Mouse (Mus musculus) intestine, embryonic 16.5 days (tissue): Measurements from ENCODE around the gene Pglyrp2. TPM values are rescaled to one million over a fixed set of nuclear protein-coding genes. Genes with fewer than 3 reads are reported as not detected.

Source experiments
- ATAC-seq: fragments of 200-750 bp; cut with Nextera tagmentation; 2 replicates; pipeline ENCODE4 v1.8.0; 2017; ENCODE audit warnings: moderate TSS enrichment, moderate library complexity
- H3K27ac ChIP-seq: fragments of 300-500 bp; sonication (generic); 2 replicates; pipeline ENCODE4 v1.5.1; 2014; ENCODE audit warnings: mild to moderate bottlenecking, low read length
- H3K27me3 ChIP-seq: fragments of 300-500 bp; sonication (generic); replicated peaks from 2 replicates; pipeline ENCODE4 v1.6.1; 2014; ENCODE audit warnings: low read length, control low read depth, mixed read lengths; ENCODE audit not compliant: control insufficient read depth, insufficient read depth
- H3K36me3 ChIP-seq: fragments of 300-500 bp; sonication (generic); 2 replicates; pipeline ENCODE4 v1.6.1; 2014; ENCODE audit warnings: low read length, control low read depth; ENCODE audit not compliant: control insufficient read depth, insufficient read depth
- H3K4me1 ChIP-seq: fragments of 300-500 bp; sonication (generic); 2 replicates; pipeline ENCODE4 v1.6.1; 2014; ENCODE audit warnings: low read length, control low read depth, mixed read lengths; ENCODE audit not compliant: control insufficient read depth, insufficient read depth
- H3K4me2 ChIP-seq: fragments of 300-500 bp; sonication (generic); 2 replicates; pipeline ENCODE4 v1.6.1; 2014; ENCODE audit warnings: low read depth, low read length, control low read depth
- H3K4me3 ChIP-seq: fragments of 300-500 bp; sonication (generic); 2 replicates; pipeline ENCODE4 v1.5.1; 2014; ENCODE audit warnings: mild to moderate bottlenecking, low read length
- H3K9ac ChIP-seq: fragments of 300-500 bp; sonication (generic); 2 replicates; pipeline ENCODE4 v1.6.1; 2014; ENCODE audit warnings: low read depth, low read length
- H3K9me3 ChIP-seq: fragments of 300-500 bp; sonication (generic); 2 replicates; pipeline ENCODE4 v1.6.1; 2016; ENCODE audit warnings: low read length, control low read depth; ENCODE audit not compliant: control insufficient read depth
- WGBS: fragments of 180-500 bp; shearing (Covaris S2); extraction: QIAGEN DNeasy Blood & Tissue Kit; methylation state at CpG from one replicate; pipeline ENCODE4 v1.1.7; 2014; 5-methylcytosine and 5-hydroxymethylcytosine counted together
- polyA plus RNA-seq: library from polyadenylated mRNA; unstranded; fragments of >200 nt; fragmentation: Nextera tagmentation; extraction: Ambion mirVana; gene quantifications from 2 replicates; pipeline ENCODE4 v1.2.1, GENCODE M21; 2015

Pglyrp2 gene
- polyA plus RNA-seq, 1 experiment from 2014 or later: 0.79 TPM

- no peak overlapping the region for H3K27ac ChIP-seq
- no peaks in the 10 kb centered on the region for H3K9me3 ChIP-seq
- H3K4me2 ChIP-seq: no peak overlapping the region
- no peak overlapping the region for H3K4me3 ChIP-seq
- no peaks in the 10 kb centered on the region for H3K36me3 ChIP-seq
- no peak for ATAC-seq
- 91% methylated on average over 14 of the region's 14 CpGs for WGBS
- H3K4me1 ChIP-seq: no peaks in the 10 kb centered on the region
- H3K9ac ChIP-seq: no peak overlapping the region
- H3K27me3 ChIP-seq: peaks cover 15% of the 10 kb centered on the region
Measured at GRCm38 (mm10) chr17:32416771-32417170, 7.2 kb downstream of the Pglyrp2 start.

DNA sequence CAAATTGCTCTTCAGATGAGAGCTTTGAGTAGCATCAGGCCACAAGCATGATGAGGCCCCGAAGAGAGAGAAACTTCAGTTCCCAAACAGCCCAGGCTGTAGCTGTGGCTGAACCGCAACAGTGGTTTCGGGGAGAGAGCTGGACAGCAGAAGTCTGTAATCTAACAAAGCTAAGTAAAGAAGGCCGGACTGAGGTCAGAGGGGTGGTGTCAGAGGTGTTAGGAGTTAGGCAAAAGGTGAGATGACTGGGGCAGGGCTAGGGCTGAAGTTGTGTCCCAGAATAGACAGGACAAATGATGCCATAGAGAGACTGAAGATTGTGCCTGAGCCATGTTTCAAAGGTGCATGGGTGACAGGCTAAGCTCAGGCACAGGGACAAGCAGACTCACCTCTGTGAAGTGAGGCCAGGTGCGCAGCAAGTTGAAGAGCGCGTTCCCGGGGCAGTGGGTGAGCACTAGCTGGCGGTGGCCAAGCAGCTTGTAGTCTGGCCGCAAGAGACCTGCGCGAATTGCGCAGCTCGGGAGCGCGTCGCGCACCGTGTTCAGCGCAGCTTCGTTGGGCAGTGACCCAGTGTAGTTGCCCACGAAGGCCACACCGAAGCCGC is 8.4 kb downstream of the Pglyrp2 start:
- no peak overlapping the region for H3K27ac ChIP-seq
- WGBS: 31% methylated on average over 24 of the region's 24 CpGs
- H3K4me1 ChIP-seq: no peaks in the 10 kb centered on the region
- H3K4me2 ChIP-seq: no peak overlapping the region
- H3K9ac ChIP-seq: no peak overlapping the region
- H3K27me3 ChIP-seq: peaks cover 15% of the 10 kb centered on the region
- H3K9me3 ChIP-seq: no peaks in the 10 kb centered on the region
- H3K4me3 ChIP-seq: no peak overlapping the region
- no peaks in the 10 kb centered on the region for H3K36me3 ChIP-seq
- ATAC-seq: no peak

DNA sequence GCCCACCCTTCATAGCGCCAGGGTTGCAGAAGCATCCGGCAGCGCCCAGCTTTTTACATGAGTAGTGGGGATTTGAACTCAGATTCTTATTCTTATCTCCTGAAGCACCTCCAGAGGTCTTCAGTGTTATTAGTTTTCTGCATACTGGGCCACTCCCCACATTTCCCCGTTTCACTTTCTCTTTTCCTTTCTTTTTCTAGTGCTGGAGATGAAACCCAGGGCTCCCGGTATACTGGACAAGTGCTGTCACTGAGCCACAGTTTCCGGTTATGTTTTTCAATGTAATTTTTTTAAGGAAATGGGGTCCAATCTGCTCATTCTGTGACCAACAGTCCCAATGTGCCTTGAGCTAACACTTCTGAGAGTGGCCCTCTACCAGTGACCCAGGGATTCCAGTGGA is 12.1 kb downstream of the Pglyrp2 start:
- WGBS: 81% methylated on average over 6 of the region's 6 CpGs
- H3K36me3 ChIP-seq: no peaks in the 10 kb centered on the region

DNA sequence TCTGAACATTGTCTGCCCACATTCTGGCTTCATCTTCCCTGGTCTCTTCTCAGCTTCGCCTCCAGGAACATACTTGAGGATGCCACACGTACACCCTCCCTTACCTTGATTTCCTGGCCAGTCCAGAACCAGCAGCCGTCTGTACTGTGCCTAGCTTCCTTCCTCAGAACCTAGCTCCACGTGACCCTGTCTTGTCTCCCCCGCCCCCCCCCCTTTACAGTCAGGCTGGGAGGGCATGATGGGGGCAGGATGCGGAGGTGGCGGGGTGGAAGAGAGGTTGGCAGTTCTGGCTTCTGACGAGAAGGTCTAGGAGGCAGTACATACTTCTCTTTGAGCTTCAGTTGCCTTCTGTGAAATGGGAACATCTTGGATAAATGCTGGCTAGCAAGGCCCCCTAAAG is 20.6 kb downstream of the Pglyrp2 start, which contains the start of gene Rasal3:
Gene Rasal3, minus strand, starts transcription at position 167 of the 400 bp plus-strand sequence.
- WGBS: 72% methylated on average over 8 of the region's 8 CpGs
- no peaks in the 10 kb centered on the region for H3K36me3 ChIP-seq
- H3K27ac ChIP-seq: no peak within 1 kb of the TSS
- peak within 1 kb of the TSS; percentile 14; the same call in 1 of the 2 replicates for H3K4me3 ChIP-seq
- H3K9me3 ChIP-seq: no peaks in the 10 kb centered on the region
- 0 out of 2 replicates have a peak within 1 kb of the TSS, but pooled peaks have one; percentile 8 for H3K9ac ChIP-seq
- H3K27me3 ChIP-seq: no peaks in the 10 kb centered on the region; the same call in 1 of the 2 replicates
- ATAC-seq: no peak
- no peak within 1 kb of the TSS for H3K4me2 ChIP-seq
- H3K4me1 ChIP-seq: no peaks in the 10 kb centered on the region

More for the DNA sequence above, 12.1 kb downstream of the Pglyrp2 start:
- ATAC-seq: no peak
- Histone ChIP-seq H3K4me2 (no peak overlapping the region), H3K9ac (no peak overlapping the region), H3K9me3 (no peaks in the 10 kb centered on the region), H3K27me3 (peaks cover 15% of the 10 kb centered on the region), H3K4me1 (no peaks in the 10 kb centered on the region), H3K4me3 (no peak overlapping the region), H3K27ac (no peak overlapping the region)

DNA sequence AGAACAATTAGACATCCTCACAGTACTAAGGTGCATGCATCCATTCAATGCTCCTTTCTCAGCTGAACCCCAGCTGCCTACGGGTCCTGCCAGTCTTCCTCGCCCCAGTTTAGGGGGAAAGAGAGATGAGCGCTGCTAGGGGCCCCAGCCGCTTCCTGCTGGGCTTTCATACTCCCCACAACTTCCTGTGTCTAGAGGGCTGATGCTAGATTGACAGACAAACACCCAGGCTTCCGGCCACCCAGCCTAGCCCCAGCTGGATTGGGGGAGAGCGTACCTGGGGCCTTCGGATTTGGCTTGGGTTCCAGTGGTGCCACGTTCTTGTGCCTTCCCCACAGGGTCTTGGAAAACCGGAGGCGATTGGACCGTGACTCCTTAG is 21.2 kb downstream of the Pglyrp2 start:
- H3K4me2 ChIP-seq: no peak overlapping the region
- 65% methylated on average over 11 of the region's 11 CpGs for WGBS
- H3K4me3 ChIP-seq: peak overlapping the region; percentile 14; the same call in 1 of the 2 replicates
- no peaks in the 10 kb centered on the region for H3K4me1 ChIP-seq
- no peaks in the 10 kb centered on the region for H3K36me3 ChIP-seq
- no peak overlapping the region for H3K27ac ChIP-seq
- ATAC-seq: no peak
- H3K27me3 ChIP-seq: peaks cover 5% of the 10 kb centered on the region
- H3K9me3 ChIP-seq: no peaks in the 10 kb centered on the region
- H3K9ac ChIP-seq: 0 out of 2 replicates have a peak overlapping the region, but pooled peaks have one; percentile 8

DNA sequence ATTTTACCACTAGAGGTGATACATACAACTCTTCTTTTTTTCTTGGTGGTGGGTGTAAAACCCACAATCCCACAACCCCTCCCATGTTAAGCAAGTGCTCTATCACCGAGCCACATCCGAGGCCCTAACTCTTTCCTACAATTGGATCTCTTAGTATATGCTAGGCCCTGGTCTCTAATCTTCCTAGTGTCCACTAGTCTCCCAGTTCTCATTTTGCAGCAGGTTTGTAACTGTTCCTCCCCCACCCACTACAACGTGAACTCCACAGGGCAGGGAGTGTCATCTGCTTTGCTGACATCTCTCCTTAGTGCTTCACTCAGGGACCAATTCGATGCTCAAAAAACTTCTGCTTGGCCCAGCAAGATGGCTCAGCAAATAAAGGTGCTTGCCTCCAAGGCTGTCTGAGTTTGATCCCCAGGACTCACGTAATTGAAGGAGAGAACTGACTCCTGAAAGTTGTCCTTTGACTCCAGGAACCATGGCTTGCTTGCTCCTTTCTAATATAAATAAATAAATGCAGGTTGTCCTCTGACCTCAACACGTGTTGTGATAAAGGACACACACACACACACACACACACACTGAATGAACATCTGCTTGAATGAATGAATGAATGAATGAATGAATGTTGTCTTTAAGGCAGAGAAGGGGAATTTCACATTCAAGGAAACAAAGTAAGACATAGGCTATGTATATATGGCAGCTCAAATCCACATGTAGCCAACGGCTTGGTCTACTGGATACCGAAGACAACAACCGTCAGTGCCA is 21.8 kb downstream of the Pglyrp2 start:
- Histone ChIP-seq H3K36me3 (no peaks in the 10 kb centered on the region), H3K9ac (no peak overlapping the region), H3K9me3 (no peaks in the 10 kb centered on the region), H3K4me2 (no peak overlapping the region), H3K4me1 (no peaks in the 10 kb centered on the region), H3K4me3 (no peak overlapping the region), H3K27me3 (peaks cover 11% of the 10 kb centered on the region), H3K27ac (no peak overlapping the region)
- 79% methylated on average over 9 of the region's 9 CpGs for WGBS
- no peak for ATAC-seq

- no peak overlapping the region for H3K27ac ChIP-seq
- H3K9ac ChIP-seq: no peak overlapping the region
- H3K4me2 ChIP-seq: peak overlapping the region; percentile 23; the same call in 1 of the 2 replicates
- peaks cover 6% of the 10 kb centered on the region for H3K4me1 ChIP-seq
- no peaks in the 10 kb centered on the region for H3K36me3 ChIP-seq
- WGBS: 2% methylated on average over 36 of the region's 37 CpGs
- peaks cover 54% of the 10 kb centered on the region for H3K27me3 ChIP-seq
- H3K9me3 ChIP-seq: no peaks in the 10 kb centered on the region
- peak overlapping the region; percentile 6; the same call in 1 of the 2 replicates for H3K4me3 ChIP-seq
- no peak for ATAC-seq
Measured at GRCm38 (mm10) chr17:32396266-32396665, 27.7 kb downstream of the Pglyrp2 start.

DNA sequence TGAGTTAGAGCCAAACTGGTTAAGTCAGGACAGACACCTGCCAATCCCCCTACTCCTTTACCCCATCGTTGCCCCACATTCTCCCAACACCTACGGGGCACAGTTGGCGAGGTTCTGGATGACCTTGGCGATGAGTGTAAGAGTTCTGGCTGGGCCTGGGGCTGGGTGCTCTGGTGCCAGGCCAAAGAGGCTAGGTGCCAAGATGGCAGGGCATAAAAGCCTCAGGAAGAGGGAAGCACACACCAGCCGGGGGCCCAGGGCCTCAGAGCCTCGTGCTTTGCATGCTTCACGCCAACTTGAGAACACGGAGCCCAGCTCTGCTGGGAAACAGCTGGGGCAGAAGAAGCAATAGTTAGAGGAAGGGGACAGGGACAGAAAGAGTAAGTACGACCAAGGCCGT is 30.0 kb downstream of the Pglyrp2 start:
- peaks cover 59% of the 10 kb centered on the region for H3K27me3 ChIP-seq
- WGBS: 87% methylated on average over 10 of the region's 10 CpGs
- ATAC-seq: no peak
- no peak overlapping the region for H3K27ac ChIP-seq
- H3K4me2 ChIP-seq: no peak overlapping the region
- H3K9me3 ChIP-seq: no peaks in the 10 kb centered on the region
- H3K36me3 ChIP-seq: no peaks in the 10 kb centered on the region
- H3K4me1 ChIP-seq: peaks cover 6% of the 10 kb centered on the region
- H3K9ac ChIP-seq: no peak overlapping the region
- no peak overlapping the region for H3K4me3 ChIP-seq

- peaks cover 8% of the 10 kb centered on the region for H3K4me1 ChIP-seq
- no peaks in the 10 kb centered on the region for H3K9me3 ChIP-seq
- H3K27me3 ChIP-seq: peaks cover 19% of the 10 kb centered on the region
- no peaks in the 10 kb centered on the region; the same call in 1 of the 2 replicates for H3K36me3 ChIP-seq
- peak within 1 kb of the TSS; percentile 81 for H3K27ac ChIP-seq
- H3K4me3 ChIP-seq: peak within 1 kb of the TSS; percentile 75
- 1% methylated on average over 24 of the region's 44 CpGs for WGBS
- H3K9ac ChIP-seq: peak within 1 kb of the TSS; percentile 84
- peak within 1 kb of the TSS; percentile 94 for H3K4me2 ChIP-seq
- ATAC-seq: peak; percentile 90
Measured at GRCm38 (mm10) chr17:32389101-32389659, 34.8 kb downstream of the Pglyrp2 start, which contains the start of gene Wiz. TSS of gene Wiz (minus strand) at chr17:32389439.
